Mouse (Mus musculus) ovary, postnatal 10 days (tissue): ENCODE data around the gene Ssbp2.
A peak's percentile ranks its signal among the peaks of the same experiment; 100 is the strongest.

ENCODE experiments used
- DNase-seq: peaks from one replicate; pipeline ENCODE4 v3.0.0; 2022; ENCODE audit warnings: low spot score

Ssbp2 gene

GRCm38 (mm10) chr13:91634123-91634522 lies 174.0 kb downstream of the Ssbp2 start:
- no peak for DNase-seq

DNA sequence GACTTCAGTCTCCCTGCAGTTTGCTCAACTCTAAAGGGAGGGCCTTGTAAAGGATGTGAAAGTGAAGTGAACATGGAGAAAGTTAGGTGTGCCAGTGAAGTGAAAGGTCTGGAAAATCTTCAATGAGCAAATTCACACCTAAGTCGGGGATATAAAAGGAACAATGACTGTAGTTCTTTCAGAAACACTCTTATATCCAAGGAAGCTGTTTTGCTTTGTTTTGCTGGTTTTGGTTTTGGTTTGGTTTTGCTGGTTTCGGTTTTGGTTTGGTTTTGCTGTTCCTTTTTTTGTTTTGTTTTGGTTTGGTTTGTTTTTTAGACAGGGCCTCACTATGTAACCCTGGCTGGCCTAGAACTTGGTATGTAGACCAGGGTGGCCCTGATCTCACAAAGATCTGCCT lies 175.9 kb downstream of the Ssbp2 start:
- DNase-seq = no peak

DNA sequence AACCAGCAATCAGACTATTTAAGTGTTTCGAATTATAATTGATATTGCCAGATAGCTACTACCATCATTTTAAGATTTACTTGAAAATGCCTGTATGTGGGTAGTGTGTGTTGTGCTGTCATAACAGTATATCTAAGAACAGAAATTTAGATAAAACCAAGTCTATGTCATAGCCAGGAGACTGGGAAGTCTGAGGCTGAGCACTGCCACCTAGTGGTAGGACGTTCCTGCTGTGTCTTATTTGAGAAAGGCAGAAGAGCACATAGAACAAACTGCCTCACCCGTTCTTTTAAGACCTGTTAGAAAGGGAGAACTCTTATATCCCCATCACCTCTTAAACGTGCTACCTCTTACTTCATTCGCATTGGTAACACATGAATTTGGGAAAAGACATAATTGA lies 176.7 kb downstream of the Ssbp2 start:
- DNase-seq = peak; percentile 44

DNA sequence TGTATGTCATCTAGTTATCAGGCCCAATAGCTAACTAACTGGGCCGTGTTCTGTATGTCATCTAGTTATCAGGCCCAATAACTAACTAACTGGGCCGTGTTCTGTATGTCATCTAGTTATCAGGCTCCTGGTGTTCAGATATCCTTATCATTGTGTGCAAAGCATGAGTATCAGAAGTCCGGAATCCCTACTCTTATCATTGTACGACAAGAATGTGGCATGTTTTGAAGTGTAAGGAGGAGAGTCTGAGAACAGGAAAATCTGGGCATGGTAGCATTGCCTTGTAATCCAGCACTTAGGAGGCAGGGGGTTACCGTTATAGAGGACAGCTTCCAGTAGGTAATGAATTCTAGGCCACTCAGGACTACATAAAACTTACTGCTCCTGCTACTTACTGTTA lies 178.8 kb downstream of the Ssbp2 start:
- DNase-seq = no peak

DNA sequence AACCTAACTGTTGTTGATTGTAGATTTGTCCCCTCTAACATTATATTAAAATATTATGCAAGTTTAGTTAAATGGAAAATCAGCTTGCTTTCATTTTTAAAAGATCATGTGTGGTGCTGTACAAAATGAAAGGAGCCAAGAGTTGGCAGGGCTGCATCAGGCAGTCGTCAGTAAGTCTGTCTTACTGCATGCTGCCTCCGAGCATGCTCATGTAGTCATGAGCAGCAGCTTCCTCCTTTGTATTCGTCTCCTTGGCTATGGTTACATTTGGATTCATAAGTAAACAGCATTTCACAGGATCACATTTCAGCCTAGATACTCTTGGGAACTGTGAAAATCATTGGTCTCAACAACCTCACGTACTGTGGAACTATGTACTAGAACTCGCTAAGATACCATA lies 180.1 kb downstream of the Ssbp2 start:
- no peak for DNase-seq

- DNase-seq = no peak
Observed at GRCm38 (mm10) chr13:91648240-91648639, 188.2 kb downstream of the Ssbp2 start.

- DNase-seq = no peak
Observed at GRCm38 (mm10) chr13:91649926-91650325, 189.8 kb downstream of the Ssbp2 start.

- no peak for DNase-seq
Observed at GRCm38 (mm10) chr13:91661068-91661795, 201.1 kb downstream of the Ssbp2 start.

DNA sequence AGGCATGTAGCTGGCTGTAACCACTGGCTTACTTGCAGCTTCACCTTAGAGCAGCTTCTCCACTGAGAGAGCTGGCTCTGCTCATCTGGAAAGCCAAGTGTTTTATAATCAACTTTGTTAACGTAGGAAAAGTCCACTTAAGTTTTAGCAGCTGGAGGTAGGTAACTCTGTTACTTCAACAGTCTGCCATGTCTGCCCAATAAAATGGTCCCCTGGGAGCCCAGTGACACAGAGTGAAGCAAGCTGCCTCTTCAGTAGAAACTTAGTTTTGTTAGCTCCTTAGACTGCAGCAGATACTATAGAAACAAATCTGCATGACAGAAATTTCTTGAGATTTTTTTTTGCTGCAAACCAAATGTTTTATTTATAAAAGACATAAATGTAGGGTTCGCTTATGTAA lies 202.7 kb downstream of the Ssbp2 start:
- no peak for DNase-seq

DNA sequence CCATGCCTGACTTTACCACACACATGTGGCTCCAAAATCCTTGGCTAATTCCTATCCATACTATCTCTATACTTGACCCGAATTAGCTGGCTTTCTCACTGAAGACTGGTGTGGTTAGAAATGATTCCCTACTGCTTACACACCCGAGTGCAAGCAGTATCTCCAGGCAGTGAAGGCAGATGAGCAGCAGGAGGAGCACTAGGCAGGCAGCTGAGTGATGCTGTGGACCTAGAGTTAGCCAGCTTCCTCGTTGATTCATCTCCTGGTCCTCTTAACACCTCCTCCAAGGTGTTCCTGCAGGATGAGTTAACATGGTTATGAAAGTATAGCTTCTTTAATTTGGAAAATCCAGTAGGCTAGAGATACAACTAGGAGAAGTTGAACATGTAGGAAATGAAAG lies 213.2 kb downstream of the Ssbp2 start:
- DNase-seq = no peak

- no peak for DNase-seq
Observed at GRCm38 (mm10) chr13:91680764-91681437, 220.8 kb downstream of the Ssbp2 start.

DNA sequence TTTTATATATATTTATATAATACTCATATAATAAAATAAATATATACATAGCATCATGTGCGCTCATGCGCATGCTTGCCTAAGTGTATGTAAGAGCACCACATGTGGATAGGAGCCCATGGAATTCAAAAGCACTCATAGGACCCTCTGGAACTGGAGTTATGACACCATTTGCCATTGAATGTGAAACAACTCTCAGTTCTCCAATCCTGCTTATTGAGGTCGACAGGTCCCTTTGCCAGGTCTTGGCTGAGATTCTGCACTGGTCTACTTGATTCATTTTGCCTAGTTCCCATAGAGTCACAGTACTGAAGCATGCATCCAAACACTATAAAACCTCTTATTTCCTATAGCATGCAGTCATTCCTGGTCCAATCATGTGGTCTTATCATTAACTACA lies 221.4 kb downstream of the Ssbp2 start:
- no peak for DNase-seq

DNA sequence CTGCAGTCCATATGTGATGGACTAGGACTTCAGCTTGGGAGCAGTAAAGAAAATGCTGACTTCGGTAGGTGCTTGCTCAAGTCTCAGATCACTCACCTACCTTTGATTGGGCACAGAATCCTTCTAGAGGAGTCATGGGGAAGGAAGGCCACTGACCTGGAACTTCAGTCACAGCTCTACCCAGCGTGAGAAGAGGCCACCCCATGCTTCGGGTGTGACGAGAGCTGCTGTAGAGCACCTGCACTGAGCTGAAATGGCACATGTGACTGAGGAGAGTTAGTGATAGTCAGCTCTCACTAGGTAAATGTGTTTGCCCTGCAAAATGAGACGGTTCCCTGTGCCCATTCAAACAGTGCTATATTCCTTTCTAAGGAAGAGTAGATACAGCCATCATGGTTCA lies 230.0 kb downstream of the Ssbp2 start:
- DNase-seq = no peak

- no peak for DNase-seq
Observed at GRCm38 (mm10) chr13:91693615-91694014, 233.5 kb downstream of the Ssbp2 start.

- DNase-seq = no peak
Observed at GRCm38 (mm10) chr13:91695406-91695805, 235.3 kb downstream of the Ssbp2 start.

GRCm38 (mm10) chr13:91696109-91696645 lies 236.1 kb downstream of the Ssbp2 start:
- DNase-seq = no peak

GRCm38 (mm10) chr13:91697011-91697410 lies 236.9 kb downstream of the Ssbp2 start:
- no peak for DNase-seq

- DNase-seq = no peak
Observed at GRCm38 (mm10) chr13:91702337-91702736, 242.3 kb downstream of the Ssbp2 start.

- no peak for DNase-seq
Observed at GRCm38 (mm10) chr13:91719487-91719886, 259.4 kb downstream of the Ssbp2 start.

DNA sequence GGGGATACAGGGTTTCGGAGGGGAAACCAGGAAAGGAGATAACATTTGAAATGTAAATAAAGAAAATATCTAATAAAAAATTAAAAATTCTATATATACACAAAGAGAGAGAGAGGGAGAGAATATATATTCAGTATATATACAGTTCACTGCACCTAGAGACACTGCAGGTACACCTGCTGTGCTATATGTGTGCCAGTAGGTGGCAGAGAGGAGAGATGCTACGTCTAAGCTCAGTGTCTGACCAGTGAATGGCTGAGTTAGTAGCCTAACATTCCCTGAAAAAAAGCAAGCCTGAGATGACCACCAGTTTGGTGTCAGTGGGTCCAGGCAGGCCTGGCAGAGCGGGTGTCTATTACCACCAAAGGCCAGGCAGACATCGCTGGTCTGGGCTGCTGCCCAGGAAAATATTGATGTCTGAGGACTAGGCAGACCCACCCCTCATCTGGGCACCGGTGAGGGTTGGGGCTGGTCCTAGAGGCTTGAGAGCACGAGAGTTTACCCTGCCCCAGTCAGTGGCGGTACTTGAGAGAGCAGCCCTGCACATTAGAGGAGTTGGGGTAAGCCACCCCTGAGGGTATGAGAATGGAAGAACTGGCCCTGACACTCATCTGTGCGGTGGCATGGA lies 263.1 kb downstream of the Ssbp2 start:
- DNase-seq = no peak

DNA sequence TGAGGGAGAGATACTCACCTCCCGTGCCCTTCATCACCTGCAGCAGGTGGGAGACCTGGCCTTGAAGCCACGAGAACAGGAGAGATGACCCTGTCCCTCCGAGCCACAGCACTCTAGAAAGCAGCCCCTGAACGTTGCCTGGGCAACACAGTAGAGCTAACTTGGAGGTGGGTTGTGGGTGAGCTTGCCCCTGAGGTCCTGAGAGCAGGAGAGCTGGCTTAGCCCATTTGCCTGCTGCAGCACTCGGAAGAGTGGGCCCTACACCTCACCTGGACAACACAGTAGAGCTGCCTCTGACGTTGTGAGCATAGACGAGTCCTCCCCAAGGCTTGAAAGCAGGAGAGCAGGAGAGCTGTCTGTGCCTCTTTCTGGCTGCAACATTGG lies 263.6 kb downstream of the Ssbp2 start:
- DNase-seq = no peak

GRCm38 (mm10) chr13:91724211-91724610 lies 264.1 kb downstream of the Ssbp2 start:
- no peak for DNase-seq

- DNase-seq = no peak
Observed at GRCm38 (mm10) chr13:91725130-91725529, 265.0 kb downstream of the Ssbp2 start.
